In genomic region chr11:79022836-79023235, GRCm38 (mm10) we compare ENCODE assay signal across 10 mouse cellular contexts. TPM values are rescaled to one million over a fixed set of nuclear protein-coding genes. Genes with fewer than 3 reads are reported as not detected.
A peak's percentile ranks its signal among the peaks of the same experiment; 100 is the strongest.
DNase-seq lines count a peak whose midpoint lies in the region; ATAC-seq and TF ChIP-seq lines count a peak whose summit lies in the region.
"Had no signal": no experiment of that assay in that cellular context is flagged by ENCODE, and none has a peak within 500 bp of the region (broad histone marks: within the 10 kb centered on the region; RNA-seq: fewer than 3 reads in every experiment).

No protein-coding gene starts in this region.

- H3K9me3 ChIP-seq in heart, embryonic 10.5 days, result no peaks in the 10 kb centered on the region
- no peaks in the 10 kb centered on the region for H3K9me3 ChIP-seq in lung, embryonic 14.5 days (ENCODE audit: low read depth, low read length)
- H3K9me3 ChIP-seq in limb, embryonic 10.5 days (replicated peaks), result no peaks in the 10 kb centered on the region

- H3K4me1 ChIP-seq in heart, embryonic 10.5 days, result peaks cover 37% of the 10 kb centered on the region
- H3K4me1 ChIP-seq in lung, embryonic 14.5 days (ENCODE audit: insufficient read depth), result no peaks in the 10 kb centered on the region
- peaks cover 31% of the 10 kb centered on the region for H3K4me1 ChIP-seq in limb, embryonic 10.5 days
- peaks cover 39% of the 10 kb centered on the region for H3K4me1 ChIP-seq in thymus, adult 2 months (replicated peaks; ENCODE audit: control insufficient read depth, insufficient read depth, low read length)

- no peak for ATAC-seq in lung, embryonic 14.5 days (ENCODE audit: insufficient read depth)

- H3K4me2 ChIP-seq in lung, embryonic 14.5 days, result peak overlapping the region; percentile 36

- H3K4me3 ChIP-seq in heart, embryonic 10.5 days, result no peak overlapping the region
- H3K4me3 ChIP-seq in lung, embryonic 14.5 days (ENCODE audit: low read depth, low read length), result no peak overlapping the region
- peak overlapping the region; percentile 30 for H3K4me3 ChIP-seq in limb, embryonic 10.5 days
- H3K4me3 ChIP-seq in thymus, adult 2 months (ENCODE audit: control insufficient read depth, insufficient read depth, low read length), result peak overlapping the region; percentile 39

- H3K9ac ChIP-seq in lung, embryonic 14.5 days, result no peak overlapping the region

- H3K27me3 ChIP-seq in heart, embryonic 10.5 days (ENCODE audit: insufficient read depth, poor library complexity, severe bottlenecking), result no peaks in the 10 kb centered on the region
- no peaks in the 10 kb centered on the region for H3K27me3 ChIP-seq in lung, embryonic 14.5 days (ENCODE audit: insufficient read depth, low read length)
- H3K27me3 ChIP-seq in limb, embryonic 10.5 days (ENCODE audit: low read depth, poor library complexity, severe bottlenecking), result no peaks in the 10 kb centered on the region
- H3K27me3 ChIP-seq in thymus, adult 2 months (ENCODE audit: control insufficient read depth, insufficient read depth, low read length), result no peaks in the 10 kb centered on the region

- intact Hi-C loops in heart, postnatal 14 days (cut with DNase I), result loop anchor here (10.0 kb wide), 1 partner anchor 372 kb away; no protein-coding TSS in a partner anchor

- DNase-seq in heart, embryonic 10.5 days (ENCODE audit: low spot score), result no peak
- no peak for DNase-seq in heart, postnatal 14 days
- no peak for DNase-seq in lung, embryonic 14.5 days
- no peak for DNase-seq in lung, postnatal 14 days
- DNase-seq in limb, embryonic 10.5 days (ENCODE audit: low spot score), result no peak
- DNase-seq in thymus, adult 2 months, result peak; percentile 47
- no peak for DNase-seq in adrenal gland, postnatal 36 days
- no peak for DNase-seq in layer of hippocampus, postnatal 10 days (ENCODE audit: low spot score in 2 of 2)
- DNase-seq: cerebellum, adult 9-10 months; lung, adult 2 months had no signal

- WGBS in heart, embryonic 10.5 days, result 75% methylated on average over 4 of the region's 4 CpGs
- 62% methylated on average over 4 of the region's 4 CpGs for WGBS in lung, embryonic 14.5 days
- 81% methylated on average over 4 of the region's 4 CpGs for WGBS in limb, embryonic 10.5 days
- 7% methylated on average over 4 of the region's 4 CpGs for WGBS in thymus, adult 2 months

- TF ChIP-seq CTCF in lung, embryonic 14.5 days (IDR thresholded peaks at IDR 0.05; ENCODE audit: low read depth), result no peak
- no peak for TF ChIP-seq CTCF in thymus, adult 2 months (IDR thresholded peaks at IDR 0.05; ENCODE audit: borderline replicate concordance, control insufficient read depth, extremely low read depth, insufficient read depth, low read length, poor library complexity)

- TF ChIP-seq POLR2A in thymus, adult 2 months (IDR thresholded peaks at IDR 0.05; ENCODE audit: control insufficient read depth, extremely low read depth, insufficient read depth, low read length, poor library complexity), result no peak

- peak overlapping the region; percentile 73 for H3K27ac ChIP-seq in heart, embryonic 10.5 days
- peak overlapping the region; percentile 78 for H3K27ac ChIP-seq in lung, embryonic 14.5 days (ENCODE audit: low read depth)
- H3K27ac ChIP-seq in limb, embryonic 10.5 days, result peak overlapping the region; percentile 78
- H3K27ac ChIP-seq in thymus, adult 2 months (ENCODE audit: control insufficient read depth, insufficient read depth, low read length), result peak overlapping the region; percentile 99

- H3K36me3 ChIP-seq in heart, embryonic 10.5 days, result peaks cover 58% of the 10 kb centered on the region
- peaks cover 43% of the 10 kb centered on the region for H3K36me3 ChIP-seq in lung, embryonic 14.5 days (ENCODE audit: insufficient read depth)
- peaks cover 21% of the 10 kb centered on the region for H3K36me3 ChIP-seq in limb, embryonic 10.5 days
- H3K36me3 ChIP-seq in thymus, adult 2 months (ENCODE audit: control insufficient read depth, insufficient read depth, low read length), result no peaks in the 10 kb centered on the region

RNA-seq across cellular contexts. Expression of gene Lgals9, which starts 38.1 kb away (rescaled TPM):
- 11.6 and 29.8 TPM in 2 replicates for polyA plus RNA-seq in heart, embryonic 10.5 days (2016; fragmentation: Nextera tagmentation; extraction: Ambion mirVana)
- total RNA-seq in heart, postnatal 14 days (2021), result 10 to 100 TPM; 35.5 to 36.1 TPM
- 23.9 and 25.7 TPM in 2 replicates for polyA plus RNA-seq in lung, embryonic 14.5 days (2014; fragmentation: Nextera tagmentation; extraction: Ambion mirVana)
- 1.0 and 1.8 TPM in 2 replicates for polyA plus RNA-seq in limb, embryonic 10.5 days (2016; fragmentation: Nextera tagmentation; extraction: Ambion mirVana)
- polyA plus RNA-seq in thymus, adult 2 months (2012; rRNA removed), result 589 and 601 TPM in 2 replicates
- 10 to 100 TPM; 21.6 to 27.1 TPM for total RNA-seq in adrenal gland, postnatal 36 days (2021)
- 1 to 10 TPM; 6.6 to 7.1 TPM for total RNA-seq in layer of hippocampus, postnatal 10 days (2021)

Comparison
In these comparisons a context has a peak if more than half of its experiments do, and no peak if none do; other contexts are left out.
1. H3K4me3 ChIP-seq: peak in limb, embryonic 10.5 days (single experiment) and thymus, adult 2 months (single experiment); none in heart, embryonic 10.5 days (single experiment) and lung, embryonic 14.5 days (single experiment).
2. RNA of gene Lgals9, which starts 38.1 kb away (polyA plus RNA-seq): 589 to 601 TPM in thymus, adult 2 months; 23.9 to 25.7 TPM in lung, embryonic 14.5 days, 11.6 to 29.8 TPM in heart, embryonic 10.5 days and 1.0 to 1.8 TPM in limb, embryonic 10.5 days; every median in the first group is over 10 times any median in the second.
3. Peak in every context shown above with its lines, with median percentiles within 50 percentile points of each other: H3K27ac ChIP-seq.